Mouse (Mus musculus): Measurements from ENCODE around the gene Rptn.
"Not testable (repeated sequence)": the region's sequence is repeated elsewhere in the genome, so short reads cannot be mapped to it uniquely, and the experiment has no call there.

Rptn gene

DNA sequence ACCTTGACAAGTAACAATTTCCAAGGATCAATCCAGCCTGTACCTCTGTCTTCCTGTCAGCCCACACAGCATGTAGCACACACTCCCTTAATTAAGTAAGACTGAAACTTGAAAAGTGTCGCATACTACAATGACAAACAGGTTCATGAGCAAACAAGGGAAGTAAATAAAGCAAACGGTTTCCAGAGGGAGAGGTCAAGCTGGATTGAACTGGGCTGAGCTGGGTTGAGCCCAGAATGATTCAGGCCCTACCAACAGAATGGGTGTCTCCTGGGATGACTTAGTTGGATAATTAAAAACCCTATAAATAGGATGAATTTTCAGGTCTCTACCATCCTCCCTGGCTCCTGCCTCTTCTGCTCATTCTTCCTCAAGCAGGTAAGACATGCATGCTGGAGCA is at the start of gene Rptn:
Gene Rptn (plus strand): TSS at position 334 of the 400 bp plus-strand sequence.
- no peak for DNase-seq (ENCODE audit: extremely low spot score, low read depth, low spot score)

DNA sequence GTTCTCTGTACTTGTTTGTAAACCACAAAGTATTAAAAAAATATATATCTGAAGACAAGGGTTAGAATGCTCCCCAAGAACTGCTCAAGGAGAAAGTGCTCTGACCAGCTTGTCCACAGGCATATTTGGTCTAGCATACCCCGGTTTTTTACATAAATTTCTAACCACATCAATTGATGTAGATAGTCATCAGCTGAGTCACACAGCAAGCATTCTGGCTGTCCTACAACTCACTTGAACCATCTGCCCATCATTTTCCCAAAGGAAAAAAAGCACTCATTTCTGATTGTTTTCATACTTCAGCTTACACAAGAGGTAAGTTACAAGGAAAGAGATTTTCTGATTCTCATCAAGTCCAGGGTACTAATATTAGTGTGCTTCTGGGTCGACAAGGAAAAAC is 46.6 kb upstream of the Rptn start:
- DNase-seq (ENCODE audit: extremely low spot score, low read depth, low spot score), result no peak

DNA sequence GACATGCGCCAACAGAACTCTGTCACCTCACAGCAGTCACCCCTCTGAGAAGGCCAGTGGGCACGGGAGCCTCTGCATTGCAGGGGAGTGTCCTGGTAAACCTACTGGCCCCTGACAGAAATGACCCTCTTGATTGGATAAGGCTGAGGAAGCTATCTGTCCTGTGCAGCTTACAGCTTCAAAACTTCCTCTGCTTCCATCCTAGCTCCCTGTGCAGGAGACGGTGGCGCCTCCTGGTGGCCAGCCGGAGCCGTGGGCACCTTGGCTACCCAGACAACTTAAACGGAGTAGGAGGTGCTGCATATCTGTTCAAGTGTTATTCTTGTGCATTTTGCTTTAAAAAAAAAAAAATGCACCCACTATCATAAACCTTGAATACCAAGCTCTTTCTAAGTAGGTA is 33.5 kb upstream of the Rptn start:
- DNase-seq (ENCODE audit: extremely low spot score, low read depth, low spot score), result no peak

DNA sequence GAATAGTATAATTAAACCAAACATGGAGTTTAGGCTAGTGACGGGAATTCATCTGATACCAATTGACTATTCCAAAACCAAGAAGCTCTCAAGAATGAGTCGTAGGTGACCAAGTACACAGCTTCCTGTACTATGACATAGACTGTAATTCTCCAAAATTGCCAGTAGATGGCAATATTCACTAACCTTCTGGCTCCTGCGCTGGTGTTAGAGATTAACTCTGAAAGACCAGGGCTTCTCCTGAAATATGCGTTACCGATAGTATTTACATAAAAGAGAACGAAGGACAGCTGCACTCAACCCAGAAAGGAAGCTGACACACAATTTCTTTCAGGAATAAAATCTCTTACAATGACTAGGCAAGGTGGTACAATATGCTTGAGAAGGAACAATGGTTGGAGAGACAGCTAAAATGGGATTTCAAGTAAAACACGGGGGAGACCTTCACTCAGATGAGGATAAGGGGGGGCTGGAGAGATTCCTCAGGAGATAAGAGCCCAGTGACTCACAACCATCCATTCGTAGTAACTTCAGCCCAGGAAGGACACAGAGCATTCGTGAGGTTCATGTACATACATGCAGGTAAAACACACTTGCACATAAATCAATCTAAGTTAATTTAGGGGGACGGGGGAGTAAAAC is 31.4 kb upstream of the Rptn start:
- DNase-seq (ENCODE audit: extremely low spot score, low read depth, low spot score), result peak; percentile 56

DNA sequence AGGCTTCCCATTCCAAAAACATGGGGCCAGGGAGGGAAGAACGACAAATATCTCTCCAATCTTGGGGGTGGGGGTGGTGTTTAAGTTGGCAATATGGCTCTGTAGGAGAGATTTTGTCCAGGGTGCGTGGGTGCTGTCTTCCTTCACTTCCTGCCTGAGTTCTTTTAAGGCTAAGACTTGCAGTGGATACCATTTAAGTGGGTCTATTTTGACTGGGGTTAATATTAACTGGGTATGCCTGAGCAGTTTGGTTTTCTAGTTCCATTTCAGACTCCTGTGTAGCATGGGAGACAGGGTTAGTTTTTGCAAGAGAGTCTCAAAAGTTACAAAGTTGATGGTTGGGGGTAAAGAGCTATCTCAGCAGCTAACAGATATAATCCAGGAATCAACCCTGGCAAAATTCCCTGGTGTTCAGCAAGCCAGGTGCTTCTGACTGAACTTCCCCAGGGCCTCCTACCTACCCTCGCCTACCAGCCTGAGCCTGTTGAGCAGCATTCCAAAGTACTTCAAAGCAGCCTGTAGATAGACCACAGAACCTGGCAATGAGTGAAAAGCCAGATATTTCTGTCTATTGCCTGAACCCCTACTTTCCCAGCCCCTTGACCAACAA is 26.4 kb upstream of the Rptn start:
- DNase-seq (ENCODE audit: extremely low spot score, low read depth, low spot score), result no peak

DNA sequence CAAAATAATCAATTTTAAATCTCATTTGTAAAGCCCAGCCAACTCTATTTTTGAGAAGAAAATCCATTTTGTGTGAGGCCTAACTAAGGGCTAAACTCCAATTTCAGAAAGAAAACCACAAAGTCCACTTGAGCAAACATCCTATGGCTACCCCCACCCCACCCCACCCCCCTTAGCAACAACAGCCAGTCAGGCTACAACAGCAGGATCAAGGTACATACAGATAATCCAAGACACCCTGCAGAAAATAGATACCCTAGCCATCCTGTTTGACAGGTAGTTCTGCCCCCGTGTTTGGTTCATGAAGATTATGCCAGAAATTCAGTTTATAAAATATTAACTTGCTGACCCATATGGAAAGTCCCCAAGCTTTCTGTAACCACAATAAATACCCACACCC is 25.3 kb upstream of the Rptn start:
- DNase-seq (ENCODE audit: extremely low spot score, low read depth, low spot score), result no peak

DNA sequence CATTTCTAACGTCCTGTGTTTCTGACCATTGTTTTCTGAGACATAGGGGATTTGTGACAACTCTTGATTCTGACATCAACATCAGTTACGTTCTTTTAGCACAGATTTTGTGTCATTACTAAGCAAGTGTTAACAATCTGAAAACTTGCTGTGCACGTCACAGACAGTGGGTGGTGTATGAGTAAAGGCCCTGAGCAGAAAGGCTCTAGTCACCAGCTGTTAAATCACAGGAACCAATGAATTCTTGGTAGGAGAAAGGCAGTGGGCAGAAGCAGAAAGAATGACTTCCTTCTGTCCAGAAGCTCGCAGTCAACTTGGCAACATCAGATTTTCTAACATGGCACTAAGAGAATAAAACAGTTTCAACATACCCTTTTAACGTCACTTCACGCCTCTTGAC is 20.1 kb upstream of the Rptn start:
- no peak for DNase-seq (ENCODE audit: extremely low spot score, low read depth, low spot score)

DNA sequence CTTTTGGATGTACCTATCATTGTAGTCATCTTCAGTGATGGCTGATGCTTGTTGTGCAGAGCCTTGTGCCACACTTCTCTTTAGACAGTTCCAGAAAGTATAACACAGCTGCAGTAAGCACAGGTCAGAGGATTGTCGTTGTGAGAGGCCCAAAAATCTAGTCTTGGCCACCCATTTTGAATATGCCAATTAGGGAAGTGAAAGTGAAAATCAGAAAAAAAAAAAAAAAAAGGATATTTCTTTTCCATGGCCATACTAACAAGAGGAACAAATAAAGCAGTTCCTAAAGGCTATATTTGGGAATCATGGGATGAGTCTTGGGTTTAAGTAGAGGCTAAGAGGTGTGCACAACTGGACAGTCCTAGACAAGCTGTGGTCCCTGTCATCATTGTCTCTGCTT is 18.3 kb upstream of the Rptn start:
- no peak for DNase-seq (ENCODE audit: extremely low spot score, low read depth, low spot score)

DNA sequence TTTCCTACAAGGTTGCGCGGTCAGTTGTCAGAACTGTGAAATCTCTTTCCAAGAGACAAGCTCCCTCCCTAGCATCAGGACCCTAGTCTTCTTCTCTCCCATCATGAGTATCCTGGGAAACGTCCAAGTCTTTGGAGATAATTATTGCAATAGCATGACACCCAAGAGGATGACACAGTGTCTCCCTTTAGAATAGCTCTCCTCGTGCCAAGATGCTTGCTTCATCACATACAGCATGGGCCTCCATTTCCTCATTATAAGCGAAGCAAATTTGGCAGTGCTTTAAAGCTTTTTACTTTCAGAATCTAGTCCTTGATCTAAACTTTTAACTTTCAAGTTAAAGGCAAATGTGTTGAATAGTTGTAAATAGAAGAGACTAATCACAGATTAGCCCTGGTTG is 17.9 kb upstream of the Rptn start:
- DNase-seq (ENCODE audit: extremely low spot score, low read depth, low spot score), result no peak

DNA sequence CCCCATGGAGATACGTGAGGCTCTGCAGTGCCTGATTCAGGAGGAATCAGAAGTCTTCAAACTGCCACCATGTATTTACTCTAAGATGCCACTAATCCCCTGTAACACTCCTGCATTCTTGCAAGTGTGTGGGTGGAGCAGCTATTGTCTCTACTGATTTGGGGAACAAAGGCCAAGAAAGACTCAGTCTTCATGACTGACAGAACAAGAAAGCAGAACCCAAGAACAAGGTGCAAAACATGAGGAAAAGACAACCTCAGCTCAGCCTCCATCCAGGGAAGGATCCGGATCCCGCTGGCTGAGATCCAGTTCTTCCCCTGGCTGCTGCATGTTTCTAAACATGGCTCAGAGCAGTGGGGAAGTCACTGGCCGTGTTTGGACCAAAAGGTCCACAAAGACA is 15.4 kb upstream of the Rptn start:
- no peak for DNase-seq (ENCODE audit: extremely low spot score, low read depth, low spot score)

DNA sequence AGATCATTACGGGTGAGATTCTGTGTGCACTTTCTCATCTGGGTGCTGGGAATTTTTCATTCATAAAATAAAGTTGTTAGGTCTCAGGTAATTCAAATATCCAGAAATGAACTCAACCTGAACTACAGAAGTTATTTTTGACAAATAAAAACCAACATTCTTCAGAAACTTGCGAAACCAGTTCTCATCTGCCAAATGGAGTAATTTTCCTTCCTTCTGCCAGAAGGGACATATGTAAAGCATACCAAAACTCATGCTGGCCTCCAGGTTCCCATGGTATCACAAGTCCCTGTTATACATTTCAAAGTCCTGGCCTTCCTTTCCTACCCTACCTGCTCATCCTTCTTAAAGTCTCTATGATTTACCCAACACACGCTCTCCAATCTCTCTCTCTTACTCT is 10.4 kb downstream of the Rptn start:
- DNase-seq (ENCODE audit: extremely low spot score, low read depth, low spot score), result no peak

DNA sequence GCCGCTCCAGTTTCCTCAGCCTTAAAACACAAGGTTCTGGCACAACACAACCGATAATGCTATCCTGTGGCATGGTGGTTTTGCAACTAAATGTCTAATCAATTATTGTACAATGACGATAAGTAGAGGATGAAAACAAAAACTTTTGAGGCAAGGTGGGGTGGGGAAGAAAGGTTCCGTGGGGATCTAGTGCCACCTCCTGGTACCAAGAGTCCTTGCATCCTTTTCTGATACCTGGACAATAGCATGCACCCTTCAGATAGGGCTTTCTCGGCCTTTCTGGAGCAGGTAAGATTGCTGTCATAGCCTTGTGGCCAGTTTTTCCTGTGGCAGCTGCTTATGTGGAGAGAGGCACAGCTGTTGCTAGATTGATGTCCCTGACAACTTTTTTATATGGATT is 13.5 kb downstream of the Rptn start:
- no peak for DNase-seq (ENCODE audit: extremely low spot score, low read depth, low spot score)

DNA sequence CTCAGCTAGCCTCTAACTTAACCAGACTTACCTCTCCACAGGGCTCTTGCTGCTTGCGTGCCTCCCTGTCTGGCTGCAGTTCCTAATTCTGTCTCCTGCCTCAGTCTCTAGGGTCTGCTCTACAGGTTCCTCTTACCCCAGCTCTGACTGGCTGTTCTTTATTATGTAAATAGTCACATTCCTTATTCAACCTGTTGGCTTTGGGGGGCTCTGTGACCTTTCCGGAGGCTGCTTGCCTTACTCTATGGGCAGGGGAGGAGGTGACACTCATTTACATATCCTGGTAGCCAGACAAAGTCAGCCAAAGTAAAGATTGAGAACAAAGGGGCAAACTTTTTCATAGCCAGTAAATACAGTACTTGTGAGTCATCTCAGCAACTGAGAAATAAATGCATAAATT is 18.4 kb downstream of the Rptn start:
- no peak for DNase-seq (ENCODE audit: extremely low spot score, low read depth, low spot score)

DNA sequence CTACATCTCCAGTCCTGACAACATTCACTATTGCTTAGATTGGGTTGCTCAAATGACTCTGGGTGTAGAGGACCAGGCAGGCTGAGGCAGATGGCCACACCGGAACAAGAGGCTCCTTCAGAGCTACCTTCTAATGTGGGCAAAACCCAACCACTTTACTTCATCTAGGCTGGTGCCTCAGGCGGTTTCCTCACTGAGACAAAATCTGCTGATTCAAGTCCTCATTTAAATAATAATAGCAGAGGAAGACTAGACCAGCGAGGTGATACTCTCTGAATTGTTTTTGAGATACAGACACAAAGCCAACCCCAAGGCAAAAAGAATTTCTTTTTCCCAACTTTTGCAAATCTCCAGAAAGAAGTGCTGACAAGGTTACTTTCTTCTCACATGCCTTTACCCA is 38.2 kb downstream of the Rptn start:
- DNase-seq (ENCODE audit: extremely low spot score, low read depth, low spot score), result no peak

DNA sequence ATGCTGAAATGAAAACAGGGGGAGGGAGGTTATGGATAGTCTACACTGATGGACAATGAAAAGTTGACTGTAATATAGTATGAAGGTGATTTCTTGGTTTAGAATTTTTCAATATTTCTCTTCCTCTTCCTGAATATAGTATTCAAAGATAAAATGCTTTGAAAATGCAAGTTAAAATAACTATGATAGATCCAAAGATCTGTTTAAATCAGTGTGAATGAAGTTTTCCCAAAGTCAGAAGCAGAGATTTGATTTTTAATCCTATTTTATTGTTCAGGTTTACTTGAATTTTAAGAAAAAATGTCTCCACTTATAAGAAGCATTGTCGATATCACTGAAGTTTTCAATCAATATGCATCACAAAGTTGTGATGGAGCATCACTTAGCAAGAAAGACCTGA is 48.5 kb downstream of the Rptn start, which contains the start of gene Tchh:
Gene Tchh (plus strand): TSS at position 301 of the 400 bp plus-strand sequence.
- no peak for DNase-seq (ENCODE audit: extremely low spot score, low read depth, low spot score)

DNA sequence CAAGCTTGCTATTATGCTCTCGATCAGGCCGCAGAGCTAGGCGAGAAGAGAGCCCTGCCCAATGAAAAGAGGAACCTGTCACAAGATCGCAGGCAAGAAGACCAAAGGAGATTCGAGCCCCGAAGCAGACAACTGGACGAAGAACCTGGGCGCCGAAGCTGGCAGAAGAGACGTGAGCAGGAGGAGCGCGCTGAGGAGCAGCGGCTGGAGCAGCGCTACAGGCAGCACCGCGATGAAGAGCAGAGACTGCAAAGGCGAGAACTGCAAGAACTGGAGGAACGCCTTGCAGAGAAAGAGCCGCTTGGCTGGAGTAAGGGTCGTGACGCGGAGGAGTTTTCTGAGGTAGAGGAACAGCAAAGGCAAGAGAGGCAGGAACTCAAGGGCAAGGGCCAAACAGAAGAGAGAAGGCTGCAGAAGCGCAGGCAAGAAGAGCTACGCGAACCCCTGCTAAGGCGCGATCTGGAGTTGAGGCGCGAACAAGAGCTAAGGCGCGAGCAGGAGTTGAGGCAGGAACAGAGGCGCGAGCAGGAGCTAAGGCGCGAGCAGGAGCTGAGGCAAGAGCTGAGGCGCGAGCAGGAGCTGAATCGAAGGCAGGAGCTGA is 50.1 kb downstream of the Rptn start:
- no peak for DNase-seq (ENCODE audit: extremely low spot score, low read depth, low spot score)

DNA sequence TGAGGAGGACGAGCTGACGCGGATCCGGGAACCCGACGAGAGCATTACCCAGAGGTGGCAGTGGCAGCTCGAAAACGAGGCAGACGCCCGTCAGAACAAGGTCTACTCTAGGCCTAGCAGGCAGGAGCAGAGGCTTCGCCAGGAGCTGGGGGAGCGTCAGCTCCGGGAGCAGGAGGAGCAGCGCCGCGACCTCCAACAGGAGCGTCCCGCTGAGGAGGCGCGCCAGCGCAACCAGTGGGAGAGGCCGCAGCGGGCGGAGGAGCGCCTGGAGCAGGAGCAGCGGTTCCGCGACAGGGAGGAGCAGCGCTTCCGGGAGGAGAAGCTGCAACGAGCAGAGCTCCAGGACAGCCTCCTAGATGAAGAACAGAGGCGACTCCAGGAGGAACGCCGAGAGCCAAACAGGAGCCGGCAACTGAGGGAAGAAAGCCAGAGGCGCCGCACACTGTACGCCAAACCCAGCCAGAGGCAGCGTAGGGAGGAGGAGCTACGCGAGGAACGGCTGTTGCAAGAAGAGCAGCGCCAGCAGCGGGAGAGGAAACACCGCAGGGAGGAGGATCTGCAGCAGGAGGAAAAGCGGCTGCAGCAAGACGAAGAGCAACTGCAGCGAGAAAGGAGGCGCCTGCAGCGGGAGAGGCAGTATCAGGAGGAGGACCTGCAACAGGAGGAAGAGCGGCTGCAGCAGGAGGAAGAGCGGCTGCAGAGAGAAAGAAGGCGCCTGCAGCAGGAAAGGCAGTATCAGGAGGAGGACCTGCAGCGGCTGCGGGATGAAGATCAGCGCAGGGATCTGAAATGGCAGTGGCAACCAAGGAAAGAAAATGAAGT is 51.1 kb downstream of the Rptn start:
- no peak for DNase-seq (ENCODE audit: extremely low spot score, low read depth, low spot score)

DNA sequence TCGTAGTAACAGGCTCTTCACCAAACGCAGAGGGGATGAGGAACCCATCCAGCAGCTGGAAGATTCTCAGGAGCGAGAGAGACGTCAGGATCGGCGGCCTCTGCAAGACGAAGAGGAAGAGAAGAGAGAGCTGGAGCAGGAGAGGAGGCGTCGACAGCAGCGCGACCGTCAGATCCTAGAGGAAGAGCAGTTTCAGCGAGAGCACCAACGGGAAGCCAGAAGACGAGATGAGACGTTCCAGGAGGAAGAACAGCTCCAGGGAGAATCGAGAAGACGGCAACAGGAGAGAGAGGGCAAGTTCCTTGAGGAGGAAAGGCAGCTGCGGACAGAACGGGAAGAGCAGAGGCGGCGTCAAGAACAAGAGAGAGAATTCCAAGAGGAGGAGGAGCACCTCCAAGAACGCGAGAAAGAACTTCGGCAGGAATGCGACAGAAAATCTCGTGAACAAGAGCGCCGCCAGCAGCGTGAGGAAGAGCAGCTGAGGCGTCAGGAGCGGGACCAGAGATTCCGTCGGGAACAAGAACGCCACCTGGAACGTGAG is 51.7 kb downstream of the Rptn start:
- DNase-seq (ENCODE audit: extremely low spot score, low read depth, low spot score), result no peak

DNA sequence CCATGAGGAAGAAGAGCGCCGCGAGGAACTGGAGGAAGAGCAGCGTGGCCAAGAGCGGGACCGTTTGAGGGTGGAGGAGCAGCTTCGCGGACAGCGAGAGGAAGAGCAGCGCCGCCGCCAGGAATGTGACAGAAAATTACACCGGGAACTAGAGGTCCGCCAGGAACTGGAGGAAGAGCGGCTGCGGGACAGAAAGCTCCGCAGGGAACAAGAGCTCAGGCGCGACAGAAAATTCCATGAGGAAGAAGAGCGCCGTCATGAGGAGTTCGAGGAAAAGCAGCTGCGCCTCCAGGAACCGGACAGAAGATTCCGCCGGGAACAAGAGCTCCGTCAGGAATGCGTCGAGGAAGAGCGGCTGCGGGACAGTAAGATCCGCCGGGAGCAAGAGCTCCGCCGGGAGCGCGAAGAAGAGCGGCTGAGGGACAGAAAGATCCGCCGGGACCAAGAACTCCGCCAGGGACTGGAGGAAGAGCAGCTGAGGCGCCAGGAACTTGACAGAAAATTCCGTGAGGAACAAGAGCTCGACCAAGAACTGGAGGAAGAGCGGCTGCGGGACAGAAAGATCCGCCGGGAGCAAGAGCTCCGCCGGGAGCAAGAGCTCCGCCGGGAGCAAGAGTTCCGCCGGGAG is 52.7 kb downstream of the Rptn start:
- DNase-seq (ENCODE audit: extremely low spot score, low read depth, low spot score), result no peak

DNA sequence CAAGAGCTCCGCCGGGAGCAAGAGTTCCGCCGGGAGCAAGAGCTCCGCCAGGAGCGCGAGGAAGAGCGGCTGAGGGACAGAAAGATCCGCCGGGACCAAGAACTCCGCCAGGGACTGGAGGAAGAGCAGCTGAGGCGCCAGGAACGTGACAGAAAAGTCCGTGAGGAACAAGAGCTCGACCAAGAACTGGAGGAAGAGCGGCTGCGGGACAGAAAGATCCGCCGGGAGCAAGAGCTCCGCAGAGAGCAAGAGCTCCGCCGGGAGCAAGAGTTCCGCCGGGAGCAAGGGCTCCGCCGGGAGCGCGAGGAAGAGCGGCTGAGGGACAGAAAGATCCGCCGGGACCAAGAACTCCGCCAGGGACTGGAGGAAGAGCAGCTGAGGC is 53.2 kb downstream of the Rptn start:
- not testable (repeated sequence) for DNase-seq (ENCODE audit: extremely low spot score, low read depth, low spot score)

Data from hindlimb bud, embryonic 11.5 days (tissue).